Mouse (Mus musculus): ENCODE data around the gene Wwox. TPM values are rescaled to one million over a fixed set of nuclear protein-coding genes. Genes with fewer than 3 reads are reported as not detected.

The Wwox gene
- polyA plus RNA-seq, 1 experiment = 11.3 TPM

GRCm38 (mm10) chr8:114609330-114609729, 169.9 kb downstream of the Wwox start:
- no peaks in the 10 kb centered on the region for H3K9me3 ChIP-seq (replicated peaks; ENCODE audit: control insufficient read depth, insufficient read depth, low read length, poor library complexity, severe bottlenecking)
- H3K27ac ChIP-seq (ENCODE audit: insufficient read depth, low read length) = no peak overlapping the region
- H3K27me3 ChIP-seq (ENCODE audit: control insufficient read depth, insufficient read depth, low read length, poor library complexity, severe bottlenecking) = no peaks in the 10 kb centered on the region
- no peak for TF ChIP-seq EP300 (IDR thresholded peaks at IDR 0.05; ENCODE audit: insufficient read depth, low read depth, low read length)
- no peak for TF ChIP-seq CTCF (IDR thresholded peaks at IDR 0.05; ENCODE audit: low read depth, low read length)
- TF ChIP-seq POLR2A (IDR thresholded peaks at IDR 0.05; ENCODE audit: insufficient read depth, low read length) = no peak
- H3K36me3 ChIP-seq (ENCODE audit: control insufficient read depth, insufficient read depth, low read length, poor library complexity, severe bottlenecking) = no peaks in the 10 kb centered on the region
- H3K4me1 ChIP-seq (ENCODE audit: control insufficient read depth, insufficient read depth, low read length) = no peaks in the 10 kb centered on the region
- H3K4me3 ChIP-seq (ENCODE audit: low read depth, low read length) = no peak overlapping the region
- H3K9ac ChIP-seq (ENCODE audit: low read depth, poor library complexity, severe bottlenecking) = no peak overlapping the region

- Histone ChIP-seq H3K9ac (ENCODE audit: low read depth, poor library complexity, severe bottlenecking) (no peak overlapping the region), H3K27me3 (ENCODE audit: control insufficient read depth, insufficient read depth, low read length, poor library complexity, severe bottlenecking) (no peaks in the 10 kb centered on the region), H3K9me3 (replicated peaks; ENCODE audit: control insufficient read depth, insufficient read depth, low read length, poor library complexity, severe bottlenecking) (no peaks in the 10 kb centered on the region), H3K36me3 (ENCODE audit: control insufficient read depth, insufficient read depth, low read length, poor library complexity, severe bottlenecking) (no peaks in the 10 kb centered on the region), H3K4me1 (ENCODE audit: control insufficient read depth, insufficient read depth, low read length) (no peaks in the 10 kb centered on the region), H3K27ac (ENCODE audit: insufficient read depth, low read length) (no peak overlapping the region), H3K4me3 (ENCODE audit: low read depth, low read length) (no peak overlapping the region)
- TF ChIP-seq CTCF (IDR thresholded peaks at IDR 0.05; ENCODE audit: low read depth, low read length) (no peak), EP300 (IDR thresholded peaks at IDR 0.05; ENCODE audit: insufficient read depth, low read depth, low read length) (no peak), POLR2A (IDR thresholded peaks at IDR 0.05; ENCODE audit: insufficient read depth, low read length) (no peak)
Observed at GRCm38 (mm10) chr8:114611075-114611474, 171.6 kb downstream of the Wwox start.

GRCm38 (mm10) chr8:114612091-114612490, 172.6 kb downstream of the Wwox start:
- H3K27ac ChIP-seq (ENCODE audit: insufficient read depth, low read length) = no peak overlapping the region
- H3K4me3 ChIP-seq (ENCODE audit: low read depth, low read length) = no peak overlapping the region
- H3K9ac ChIP-seq (ENCODE audit: low read depth, poor library complexity, severe bottlenecking) = no peak overlapping the region
- no peaks in the 10 kb centered on the region for H3K4me1 ChIP-seq (ENCODE audit: control insufficient read depth, insufficient read depth, low read length)
- no peaks in the 10 kb centered on the region for H3K27me3 ChIP-seq (ENCODE audit: control insufficient read depth, insufficient read depth, low read length, poor library complexity, severe bottlenecking)
- no peaks in the 10 kb centered on the region for H3K36me3 ChIP-seq (ENCODE audit: control insufficient read depth, insufficient read depth, low read length, poor library complexity, severe bottlenecking)
- H3K9me3 ChIP-seq (replicated peaks; ENCODE audit: control insufficient read depth, insufficient read depth, low read length, poor library complexity, severe bottlenecking) = no peaks in the 10 kb centered on the region
- TF ChIP-seq EP300 (IDR thresholded peaks at IDR 0.05; ENCODE audit: insufficient read depth, low read depth, low read length) (no peak), POLR2A (IDR thresholded peaks at IDR 0.05; ENCODE audit: insufficient read depth, low read length) (no peak), CTCF (IDR thresholded peaks at IDR 0.05; ENCODE audit: low read depth, low read length) (no peak)

GRCm38 (mm10) chr8:114615413-114615812, 176.0 kb downstream of the Wwox start:
- peaks cover 3% of the 10 kb centered on the region; the same call in 1 of the 2 replicates for H3K9me3 ChIP-seq (replicated peaks; ENCODE audit: control insufficient read depth, insufficient read depth, low read length, poor library complexity, severe bottlenecking)
- H3K4me3 ChIP-seq (ENCODE audit: low read depth, low read length) = no peak overlapping the region
- H3K36me3 ChIP-seq (ENCODE audit: control insufficient read depth, insufficient read depth, low read length, poor library complexity, severe bottlenecking) = no peaks in the 10 kb centered on the region
- TF ChIP-seq POLR2A (IDR thresholded peaks at IDR 0.05; ENCODE audit: insufficient read depth, low read length) = no peak
- no peak for TF ChIP-seq EP300 (IDR thresholded peaks at IDR 0.05; ENCODE audit: insufficient read depth, low read depth, low read length)
- TF ChIP-seq CTCF (IDR thresholded peaks at IDR 0.05; ENCODE audit: low read depth, low read length) = no peak
- H3K27me3 ChIP-seq (ENCODE audit: control insufficient read depth, insufficient read depth, low read length, poor library complexity, severe bottlenecking) = no peaks in the 10 kb centered on the region
- H3K9ac ChIP-seq (ENCODE audit: low read depth, poor library complexity, severe bottlenecking) = no peak overlapping the region
- H3K27ac ChIP-seq (ENCODE audit: insufficient read depth, low read length) = no peak overlapping the region
- no peaks in the 10 kb centered on the region for H3K4me1 ChIP-seq (ENCODE audit: control insufficient read depth, insufficient read depth, low read length)

- Histone ChIP-seq H3K27ac (ENCODE audit: insufficient read depth, low read length) (no peak overlapping the region), H3K27me3 (ENCODE audit: control insufficient read depth, insufficient read depth, low read length, poor library complexity, severe bottlenecking) (no peaks in the 10 kb centered on the region), H3K9me3 (replicated peaks; ENCODE audit: control insufficient read depth, insufficient read depth, low read length, poor library complexity, severe bottlenecking) (peaks cover 3% of the 10 kb centered on the region; the same call in 1 of the 2 replicates), H3K4me3 (ENCODE audit: low read depth, low read length) (no peak overlapping the region), H3K4me1 (ENCODE audit: control insufficient read depth, insufficient read depth, low read length) (no peaks in the 10 kb centered on the region), H3K9ac (ENCODE audit: low read depth, poor library complexity, severe bottlenecking) (no peak overlapping the region), H3K36me3 (ENCODE audit: control insufficient read depth, insufficient read depth, low read length, poor library complexity, severe bottlenecking) (no peaks in the 10 kb centered on the region)
- TF ChIP-seq CTCF (IDR thresholded peaks at IDR 0.05; ENCODE audit: low read depth, low read length) (no peak), POLR2A (IDR thresholded peaks at IDR 0.05; ENCODE audit: insufficient read depth, low read length) (no peak), EP300 (IDR thresholded peaks at IDR 0.05; ENCODE audit: insufficient read depth, low read depth, low read length) (no peak)
Observed at GRCm38 (mm10) chr8:114615908-114616307, 176.5 kb downstream of the Wwox start.

- no peaks in the 10 kb centered on the region for H3K4me1 ChIP-seq (ENCODE audit: control insufficient read depth, insufficient read depth, low read length)
- no peaks in the 10 kb centered on the region for H3K36me3 ChIP-seq (ENCODE audit: control insufficient read depth, insufficient read depth, low read length, poor library complexity, severe bottlenecking)
- no peak overlapping the region for H3K4me3 ChIP-seq (ENCODE audit: low read depth, low read length)
- H3K9me3 ChIP-seq (replicated peaks; ENCODE audit: control insufficient read depth, insufficient read depth, low read length, poor library complexity, severe bottlenecking) = peaks cover 3% of the 10 kb centered on the region; the same call in 1 of the 2 replicates
- TF ChIP-seq CTCF (IDR thresholded peaks at IDR 0.05; ENCODE audit: low read depth, low read length) (no peak), POLR2A (IDR thresholded peaks at IDR 0.05; ENCODE audit: insufficient read depth, low read length) (no peak), EP300 (IDR thresholded peaks at IDR 0.05; ENCODE audit: insufficient read depth, low read depth, low read length) (no peak)
- H3K27me3 ChIP-seq (ENCODE audit: control insufficient read depth, insufficient read depth, low read length, poor library complexity, severe bottlenecking) = no peaks in the 10 kb centered on the region
- no peak overlapping the region for H3K27ac ChIP-seq (ENCODE audit: insufficient read depth, low read length)
- H3K9ac ChIP-seq (ENCODE audit: low read depth, poor library complexity, severe bottlenecking) = no peak overlapping the region
Observed at GRCm38 (mm10) chr8:114618908-114619508, 179.6 kb downstream of the Wwox start.

Data from ES-Bruce4 (cell line).